Mouse (Mus musculus) embryonic fibroblast, embryonic 13.5 days (primary cell): Measurements from ENCODE around the gene Usp3.

Source experiments
- CTCF ChIP-seq: IDR thresholded peaks from 2 replicates; pipeline ENCODE4 v1.5.1; 2011; ENCODE audit warnings: mild to moderate bottlenecking, control low read depth, low read length, moderate library complexity, borderline replicate concordance; ENCODE audit not compliant: insufficient read depth
- POLR2A ChIP-seq: IDR thresholded peaks from 2 replicates; pipeline ENCODE4 v1.6.1; 2011; ENCODE audit warnings: low read depth, mild to moderate bottlenecking, control low read depth, low read length, moderate library complexity

- TF ChIP-seq POLR2A, result no peak
- no peak for TF ChIP-seq CTCF
Observed at GRCm38 (mm10) chr9:66630931-66631330, 38.0 kb upstream of the Usp3 start.
